In the genomic region with DNA sequence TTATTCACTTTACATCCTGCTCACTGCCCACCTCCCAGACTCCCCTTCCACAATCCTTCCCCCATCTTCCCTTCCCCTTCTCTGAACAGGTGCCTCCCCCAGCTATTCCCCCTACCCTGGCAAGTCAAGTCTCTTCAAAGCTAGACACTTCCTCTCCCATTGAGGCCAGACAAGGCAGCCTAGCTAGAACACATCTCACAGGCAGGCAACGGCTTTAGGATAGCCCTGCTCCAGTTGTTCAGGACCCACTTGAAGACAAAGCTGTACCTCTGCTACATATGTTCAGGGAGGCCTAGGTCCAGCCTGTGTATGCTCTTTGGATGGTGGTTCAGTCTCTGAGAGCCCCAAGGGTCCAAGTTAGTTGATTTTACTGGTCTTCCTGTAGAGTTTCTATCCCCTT, we compare ENCODE assay signal across 21 mouse cellular contexts.
DNase-seq lines count a peak whose midpoint lies in the region; TF ChIP-seq lines count a peak whose summit lies in the region.
"Had no signal": no experiment of that assay in that cellular context is flagged by ENCODE, and none has a peak within 500 bp of the region (broad histone marks: within the 10 kb centered on the region; RNA-seq: fewer than 3 reads in every experiment).

No protein-coding gene starts in this region.

- in situ Hi-C loops in CH12.LX (cut with MboI; ENCODE audit: low pct_ligation_motif_present, low pct_unique_long_range_greater_than_20kb, low sequenced_read_pairs): loop anchor here (5.0 kb wide), 1 partner anchor 231 kb away; no protein-coding TSS in a partner anchor

- no peaks in the 10 kb centered on the region for H3K36me3 ChIP-seq in heart, embryonic 10.5 days
- H3K36me3 ChIP-seq in CH12.LX (replicated peaks in 1 of 2; ENCODE audit: control insufficient read depth in 1 of 2, insufficient read depth in 1 of 2, low read length in 1 of 2): peaks cover 6 to 8% of the 10 kb centered on the region in 2 experiments
- H3K36me3 ChIP-seq: forebrain, embryonic 10.5 days had no signal

- no peak for TF ChIP-seq EP300 in CH12.LX (IDR thresholded peaks at IDR 0.05; ENCODE audit: low read length)

- no peak for TF ChIP-seq RAD21 in CH12.LX (IDR thresholded peaks at IDR 0.05; ENCODE audit: low read depth, low read length)

- no peaks in the 10 kb centered on the region for H3K9me3 ChIP-seq in heart, embryonic 10.5 days
- no peaks in the 10 kb centered on the region for H3K9me3 ChIP-seq in CH12.LX (replicated peaks; ENCODE audit: low read length)
- H3K9me3 ChIP-seq: forebrain, embryonic 10.5 days; forebrain, embryonic 13.5 days had no signal

- dilution Hi-C loops in CH12.LX (cut with MboI; ENCODE audit: extremely low pct_ligation_motif_present, extremely low pct_unique_long_range_greater_than_20kb, low sequenced_read_pairs): no loop called here

- H3K27me3 ChIP-seq in heart, embryonic 10.5 days (ENCODE audit: insufficient read depth, poor library complexity, severe bottlenecking): no peaks in the 10 kb centered on the region
- H3K27me3 ChIP-seq in CH12.LX (replicated peaks): no peaks in the 10 kb centered on the region
- H3K27me3 ChIP-seq: forebrain, embryonic 13.5 days had no signal

- no peak overlapping the region for H3K27ac ChIP-seq in heart, embryonic 10.5 days
- H3K27ac ChIP-seq in CH12.LX (ENCODE audit: insufficient read depth, low read depth): peak overlapping the region; percentile 3; the same call in 1 of the 2 replicates
- H3K27ac ChIP-seq: forebrain, embryonic 10.5 days; forebrain, embryonic 13.5 days; heart, adult 2 months; hindbrain, embryonic 14.5 days; hindbrain, postnatal 0 days had no signal

- WGBS in heart, embryonic 10.5 days: 93% methylated on average over 1 of the region's 1 CpGs

- no peak overlapping the region for H3K4me3 ChIP-seq in heart, embryonic 10.5 days
- no peak overlapping the region for H3K4me3 ChIP-seq in CH12.LX (replicated peaks in 1 of 3; ENCODE audit: low read depth in 2 of 3, low read length in 2 of 3, poor library complexity in 1 of 3)
- H3K4me3 ChIP-seq: forebrain, embryonic 10.5 days; forebrain, embryonic 13.5 days; heart, adult 2 months had no signal

- H3K4me2 ChIP-seq in CH12.LX (ENCODE audit: insufficient read depth, low read depth, poor library complexity, severe bottlenecking): no peak overlapping the region
- H3K4me2 ChIP-seq: forebrain, embryonic 13.5 days; heart, embryonic 11.5 days; hindbrain, embryonic 14.5 days had no signal

- TF ChIP-seq CTCF in CH12.LX (conservative IDR thresholded peaks at IDR 0.05 in 1 of 2, IDR thresholded peaks at IDR 0.05 in 1 of 2; ENCODE audit: low read depth in 2 of 2, low read length in 2 of 2): no peak

- TF ChIP-seq POLR2A in CH12.LX (IDR thresholded peaks at IDR 0.05; ENCODE audit: low read depth, low read length): no peak

- H3K4me1 ChIP-seq in heart, embryonic 10.5 days: no peaks in the 10 kb centered on the region
- H3K4me1 ChIP-seq in CH12.LX (ENCODE audit: control insufficient read depth in 1 of 2, insufficient read depth in 2 of 2): peaks cover 28 to 72% of the 10 kb centered on the region in 2 experiments
- H3K4me1 ChIP-seq: forebrain, embryonic 10.5 days; forebrain, embryonic 13.5 days had no signal

- DNase-seq in heart, embryonic 10.5 days (ENCODE audit: low spot score): peak; percentile 63
- DNase-seq in heart, postnatal 4 days: no peak
- DNase-seq in CH12.LX (ENCODE audit: extremely low read depth): no peak
- DNase-seq in thymus, postnatal 14 days: peak; percentile 57
- DNase-seq in thymus, postnatal 4 days: peak; percentile 51
- DNase-seq in urinary bladder, postnatal 36 days (ENCODE audit: low spot score in 2 of 2): no peak
- DNase-seq in right cerebral cortex, postnatal 25 days: no peak
- DNase-seq: adrenal gland, adult 8-10 months; adrenal gland, postnatal 25 days; B cell, adult 2 months; cerebellum, adult 11-12 months; cerebellum, adult 8-10 months; cerebellum, postnatal 10 days; gastrocnemius, postnatal 10 days; heart, adult 2 months; heart, postnatal 36 days had no signal

- H3K79me2 ChIP-seq in CH12.LX (replicated peaks; ENCODE audit: control insufficient read depth, extremely low read depth, insufficient read depth, poor library complexity, severe bottlenecking): peaks cover 14% of the 10 kb centered on the region

- H3K9ac ChIP-seq in CH12.LX (ENCODE audit: insufficient read depth, low read depth): no peak overlapping the region
- H3K9ac ChIP-seq: forebrain, embryonic 13.5 days; hindbrain, embryonic 14.5 days had no signal

TF ChIP-seq in CH12.LX, 34 proteins besides CTCF, POLR2A, EP300 and RAD21:
- TF ChIP-seq KAT2A (IDR thresholded peaks at IDR 0.05; ENCODE audit: insufficient replicate concordance, low read length) (no peak), CHD1 (IDR thresholded peaks at IDR 0.05; ENCODE audit: low read depth, low read length) (no peak), HCFC1 (IDR thresholded peaks at IDR 0.05; ENCODE audit: low read depth, low read length) (no peak), UBTF (IDR thresholded peaks at IDR 0.05; ENCODE audit: low read depth, low read length) (no peak), RCOR1 (conservative IDR thresholded peaks at IDR 0.05; ENCODE audit: low read depth, low read length) (no peak), TCF12 (IDR thresholded peaks at IDR 0.05; ENCODE audit: low read depth, low read length) (no peak)
TF ChIP-seq in CH12.LX: peak in this region for 0.

Comparison
In these comparisons a context has a peak if more than half of its experiments do, and no peak if none do; other contexts are left out.
1. DNase-seq: peak in heart, embryonic 10.5 days (single experiment), thymus, postnatal 14 days (single experiment) and thymus, postnatal 4 days (single experiment); none in heart, postnatal 4 days (single experiment), CH12.LX (single experiment), urinary bladder, postnatal 36 days (0 of 2) and right cerebral cortex, postnatal 25 days (single experiment).